Mouse (Mus musculus) CH12.LX (cell line): ENCODE measurements around the gene Slc15a1. TPM values are rescaled to one million over a fixed set of nuclear protein-coding genes. Genes with fewer than 3 reads are reported as not detected.

ENCODE experiments used
- DNase-seq: peaks from one replicate; pipeline ENCODE4 v3.0.0-alpha.2; 2013; ENCODE audit errors: extremely low read depth
- H3K27ac ChIP-seq: 2 replicates; pipeline ENCODE4 v1.5.1; 2012; ENCODE audit warnings: low read depth, mild to moderate bottlenecking, control low read depth, moderate library complexity; ENCODE audit not compliant: insufficient read depth
- H3K27me3 ChIP-seq: replicated peaks from 2 replicates; pipeline ENCODE3; 2012; ENCODE audit warnings: inconsistent platforms
- H3K36me3 ChIP-seq, 2 experiments: replicated peaks in 1 of 2; 2 replicates each; pipeline versions ENCODE3 to v1.6.1; 2012; ENCODE audit warnings: inconsistent platforms in 1 of 2, low read length in 1 of 2, mild to moderate bottlenecking in 1 of 2, mixed read lengths in 1 of 2, moderate library complexity in 1 of 2; ENCODE audit not compliant: control insufficient read depth in 1 of 2, insufficient read depth in 1 of 2
- H3K4me1 ChIP-seq, 2 experiments: 2 replicates each; pipeline ENCODE4 v1.6.1; 2012; ENCODE audit warnings: inconsistent platforms in 1 of 2, moderate library complexity in 1 of 2; ENCODE audit not compliant: insufficient read depth in 2 of 2, control insufficient read depth in 1 of 2
- H3K4me2 ChIP-seq: 2 replicates; pipeline ENCODE4 v1.6.1; 2012; ENCODE audit warnings: low read depth, mild to moderate bottlenecking, control low read depth; ENCODE audit not compliant: poor library complexity, insufficient read depth, severe bottlenecking
- H3K4me3 ChIP-seq, 3 experiments: fragments of 150-350 bp in 1 of 3; sonication (generic) in 1 of 3; replicated peaks in 1 of 3; 2 replicates each; pipeline versions ENCODE3 to v1.5.1; 2011 to 2012; ENCODE audit warnings: low read depth in 2 of 3, low read length in 2 of 3, mild to moderate bottlenecking in 2 of 3, moderate library complexity in 2 of 3, control low read depth in 1 of 3, improper control_type of control experiment in 1 of 3, inconsistent platforms in 1 of 3, mixed read lengths in 1 of 3; ENCODE audit not compliant: poor library complexity in 1 of 3
- H3K79me2 ChIP-seq: replicated peaks from 2 replicates; pipeline ENCODE4 v1.6.1; 2012; ENCODE audit warnings: mild to moderate bottlenecking, moderate library complexity; ENCODE audit not compliant: control insufficient read depth, poor library complexity, insufficient read depth, severe bottlenecking; ENCODE audit errors: extremely low read depth
- H3K9ac ChIP-seq: 2 replicates; pipeline ENCODE4 v1.6.1; 2012; ENCODE audit warnings: low read depth, mild to moderate bottlenecking, control low read depth, moderate library complexity; ENCODE audit not compliant: insufficient read depth
- H3K9me3 ChIP-seq: replicated peaks from 2 replicates; pipeline ENCODE3; 2012; ENCODE audit warnings: low read length, inconsistent platforms, mixed read lengths
- CTCF ChIP-seq, 2 experiments: IDR thresholded peaks in 1 of 2; conservative IDR thresholded peaks in 1 of 2; 2 replicates each; pipeline ENCODE4 v1.5.1; 2011 to 2012; ENCODE audit warnings: low read depth in 2 of 2, low read length in 2 of 2, improper control_type of control experiment in 1 of 2, inconsistent platforms in 1 of 2, mild to moderate bottlenecking in 1 of 2, moderate library complexity in 1 of 2
- GABPA ChIP-seq: IDR thresholded peaks from 2 replicates; pipeline ENCODE4 v1.6.1; 2012; ENCODE audit warnings: low read depth, low read length, improper control_type of control experiment, inconsistent platforms; ENCODE audit not compliant: insufficient replicate concordance
- JUN ChIP-seq: IDR thresholded peaks from 2 replicates; pipeline ENCODE4 v1.6.1; 2011; ENCODE audit warnings: low read depth, mild to moderate bottlenecking, low read length, improper control_type of control experiment, moderate library complexity; ENCODE audit not compliant: insufficient read depth
- MAX ChIP-seq: IDR thresholded peaks from 2 replicates; pipeline ENCODE4 v1.6.1; 2011; ENCODE audit warnings: low read length, improper control_type of control experiment
- MAZ ChIP-seq: IDR thresholded peaks from 2 replicates; pipeline ENCODE4 v1.6.1; 2012; ENCODE audit warnings: low read depth, mild to moderate bottlenecking, inconsistent platforms, low read length, improper control_type of control experiment, moderate library complexity
- MEF2A ChIP-seq: IDR thresholded peaks from 2 replicates; pipeline ENCODE4 v1.6.1; 2014; ENCODE audit warnings: low read depth, mild to moderate bottlenecking, inconsistent platforms, low read length, improper control_type of control experiment, borderline replicate concordance
- NELFE ChIP-seq: IDR thresholded peaks from 2 replicates; pipeline ENCODE4 v1.6.1; 2011; ENCODE audit warnings: low read depth, low read length, improper control_type of control experiment
- NRF1 ChIP-seq: IDR thresholded peaks from 2 replicates; pipeline ENCODE4 v1.6.1; 2014; ENCODE audit warnings: low read depth, mild to moderate bottlenecking, inconsistent platforms, low read length, improper control_type of control experiment, moderate library complexity
- PAX5 ChIP-seq: IDR thresholded peaks from 2 replicates; pipeline ENCODE4 v1.6.1; 2012; ENCODE audit warnings: low read length, inconsistent platforms, mixed read lengths
- POLR2AphosphoS2 ChIP-seq: IDR thresholded peaks from 2 replicates; pipeline ENCODE4 v1.6.1; 2011; ENCODE audit warnings: low read depth, low read length, improper control_type of control experiment
- RAD21 ChIP-seq: IDR thresholded peaks from 2 replicates; pipeline ENCODE4 v1.6.1; 2011; ENCODE audit warnings: low read depth, mild to moderate bottlenecking, low read length, improper control_type of control experiment, moderate library complexity
- RCOR1 ChIP-seq: conservative IDR thresholded peaks from 2 replicates; pipeline ENCODE4 v1.6.1; 2012; ENCODE audit warnings: low read depth, mild to moderate bottlenecking, inconsistent platforms, low read length, improper control_type of control experiment
- SMC3 ChIP-seq: IDR thresholded peaks from 2 replicates; pipeline ENCODE4 v1.6.1; 2011; ENCODE audit warnings: low read depth, low read length, improper control_type of control experiment
- TBP ChIP-seq: conservative IDR thresholded peaks from 2 replicates; pipeline ENCODE4 v1.6.1; 2011; ENCODE audit warnings: low read depth, low read length, improper control_type of control experiment
- USF1 ChIP-seq: IDR thresholded peaks from 2 replicates; pipeline ENCODE4 v1.6.1; 2014; ENCODE audit warnings: low read depth, mild to moderate bottlenecking, inconsistent platforms, low read length, improper control_type of control experiment
- USF2 ChIP-seq: conservative IDR thresholded peaks from 2 replicates; pipeline ENCODE4 v1.6.1; 2011; ENCODE audit warnings: low read depth, low read length, improper control_type of control experiment
- ZC3H11A ChIP-seq: IDR thresholded peaks from 2 replicates; pipeline ENCODE4 v1.6.1; 2012; ENCODE audit warnings: low read depth, mild to moderate bottlenecking, inconsistent platforms, low read length, improper control_type of control experiment
- ZMIZ1 ChIP-seq: IDR thresholded peaks from 2 replicates; pipeline ENCODE4 v1.6.1; 2012; ENCODE audit warnings: low read depth, mild to moderate bottlenecking, inconsistent platforms, low read length, improper control_type of control experiment
- dilution Hi-C: fragments of 300-500 bp; cut with MboI; formaldehyde crosslinking; loops from 2 replicates; pipeline ENCODE4 v1.14.3; 2020; ENCODE audit warnings: low sequenced_read_pairs; ENCODE audit not compliant: extremely low pct_unique_long_range_greater_than_20kb, extremely low pct_ligation_motif_present
- in situ Hi-C: fragments of 300-500 bp; cut with MboI; formaldehyde crosslinking; loops from 3 replicates; pipeline ENCODE4 v1.14.3; 2019; ENCODE audit warnings: low sequenced_read_pairs, low pct_ligation_motif_present, low pct_unique_long_range_greater_than_20kb, mixed read lengths
- polyA plus RNA-seq: library from polyadenylated mRNA; unstranded; fragments of >175 nt; gene quantifications from 2 replicates; pipeline ENCODE4 v1.2.1, GENCODE M21; 2012; ENCODE audit warnings: low read depth; ENCODE audit not compliant: insufficient read length
- total RNA-seq, 2 experiments: library from RNA; depleted of rRNA; stranded (reverse); fragments of 300-350 nt in 1 of 2; fragments of >200 nt in 1 of 2; gene quantifications; 2 replicates each; pipeline ENCODE4 v1.2.3; 2012 to 2014

Gene Slc15a1
- total and polyA plus RNA-seq, 3 experiments, result 0.04 to 0.19 TPM; not detected in 1

DNA sequence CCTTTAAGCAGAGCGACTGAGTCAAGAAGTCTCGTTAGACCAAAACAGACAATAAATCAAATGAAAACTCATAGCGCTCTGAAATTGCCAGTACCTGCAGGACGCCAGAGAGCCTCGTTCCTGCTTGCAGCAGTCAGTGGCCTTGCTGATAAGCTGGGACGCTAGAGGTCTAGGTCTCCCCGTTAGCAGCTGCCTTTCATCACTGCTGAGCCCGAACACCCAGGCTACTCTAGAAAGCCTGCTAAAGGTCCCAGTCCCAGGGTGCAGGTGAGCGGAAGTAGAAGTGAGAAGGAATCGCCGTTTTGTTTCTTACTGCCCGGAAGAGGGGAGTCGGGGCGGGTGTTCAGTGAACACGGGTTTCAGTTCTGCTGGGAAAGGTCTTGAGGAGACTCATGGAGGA is 49.1 kb downstream of the Slc15a1 start:
- Histone ChIP-seq H3K79me2 (no peaks in the 10 kb centered on the region), H3K27ac (no peak overlapping the region), H3K4me2 (no peak overlapping the region), H3K27me3 (peaks cover 3% of the 10 kb centered on the region), H3K4me3 (no peak overlapping the region), H3K36me3 (no peaks in the 10 kb centered on the region), H3K9ac (no peak overlapping the region), H3K9me3 (peaks cover 5% of the 10 kb centered on the region), H3K4me1 (0 out of 4 replicates have a peak, but pooled peaks cover 0 to 4% of the 10 kb centered on the region in 2 experiments)
- TF ChIP-seq RCOR1 (no peak), JUN (no peak), MAZ (no peak), USF1 (no peak), MEF2A (no peak), RAD21 (no peak), NRF1 (no peak), PAX5 (no peak), POLR2AphosphoS2 (no peak), GABPA (no peak), ZC3H11A (no peak), ZMIZ1 (no peak), USF2 (no peak), NELFE (no peak)
- no peak for DNase-seq
- in situ Hi-C loops (loop anchor here (10.0 kb wide), 1 partner anchor 621 kb away; no protein-coding TSS in a partner anchor), dilution Hi-C loops (no loop called here)

DNA sequence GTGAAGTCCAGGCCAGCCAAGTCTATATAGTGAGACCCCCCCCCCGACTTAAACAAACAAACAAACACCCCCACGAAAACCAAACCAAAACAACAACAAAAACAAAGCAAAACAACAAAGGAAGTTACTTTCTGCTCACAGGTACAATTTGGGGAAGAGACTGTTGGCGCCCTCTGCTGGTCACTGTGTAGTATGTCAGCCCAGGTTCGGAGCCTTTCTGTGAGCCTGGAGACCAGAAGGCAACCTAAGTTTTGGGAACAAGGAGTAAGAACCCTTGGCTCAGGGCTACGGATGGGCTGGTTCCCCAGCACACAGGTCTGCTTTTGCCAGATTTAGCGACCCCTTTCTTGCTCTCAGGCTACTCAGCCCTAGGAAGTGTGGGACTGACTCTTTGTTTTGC is 49.5 kb downstream of the Slc15a1 start:
- Histone ChIP-seq H3K4me3 (no peak overlapping the region), H3K4me1 (peaks cover 2 to 8% of the 10 kb centered on the region in 2 experiments; a peak in 1 of 4 replicates), H3K36me3 (no peaks in the 10 kb centered on the region), H3K27ac (no peak overlapping the region), H3K79me2 (no peaks in the 10 kb centered on the region), H3K9me3 (peaks cover 5% of the 10 kb centered on the region), H3K4me2 (no peak overlapping the region), H3K9ac (no peak overlapping the region), H3K27me3 (peaks cover 2% of the 10 kb centered on the region)
- dilution Hi-C loops (no loop called here), in situ Hi-C loops (loop anchor here (10.0 kb wide), 1 partner anchor 621 kb away; no protein-coding TSS in a partner anchor)
- DNase-seq, result peak; percentile 68
- TF ChIP-seq RAD21 (peak; percentile 72), TBP (no peak), CTCF (conservative IDR thresholded peaks at IDR 0.05 in 1 of 2, IDR thresholded peaks at IDR 0.05 in 1 of 2; ENCODE audit: low read depth in 2 of 2, low read length in 2 of 2) (peak; percentile 78 to 83), NELFE (peak; percentile 42; the same call in 1 of the 2 replicates), SMC3 (peak; percentile 76), MAX (no peak)
